Mouse (Mus musculus) kidney, embryonic 15.5 days (tissue): Measurements from ENCODE around the gene Olfr1443. TPM values are rescaled to one million over a fixed set of nuclear protein-coding genes. Genes with fewer than 3 reads are reported as not detected.
"Not testable (repeated sequence)": the region's sequence is repeated elsewhere in the genome, so short reads cannot be mapped to it uniquely, and the experiment has no call there.

Experiments
- ATAC-seq: fragments of 200-750 bp; cut with Nextera tagmentation; replicated peaks from 2 replicates; pipeline ENCODE4 v1.8.0; 2017; ENCODE audit warnings: moderate TSS enrichment; ENCODE audit not compliant: low FRiP score
- H3K27ac ChIP-seq: fragments of 300-500 bp; sonication (generic); 2 replicates; pipeline ENCODE4 v1.5.1; 2015; ENCODE audit warnings: mild to moderate bottlenecking, inconsistent platforms
- H3K27me3 ChIP-seq: fragments of 300-500 bp; sonication (generic); 2 replicates; pipeline ENCODE4 v1.6.1; 2015; ENCODE audit warnings: inconsistent platforms
- H3K36me3 ChIP-seq: fragments of 300-500 bp; sonication (generic); 2 replicates; pipeline ENCODE4 v1.6.1; 2015; ENCODE audit warnings: inconsistent platforms
- H3K4me1 ChIP-seq: fragments of 300-500 bp; sonication (generic); 2 replicates; pipeline ENCODE4 v1.6.1; 2015; ENCODE audit warnings: inconsistent platforms
- H3K4me2 ChIP-seq: fragments of 300-500 bp; sonication (generic); 2 replicates; pipeline ENCODE4 v1.6.1; 2015; ENCODE audit warnings: moderate library complexity, mild to moderate bottlenecking, inconsistent platforms
- H3K4me3 ChIP-seq: fragments of 300-500 bp; sonication (generic); replicated peaks from 2 replicates; pipeline ENCODE4 v1.5.1; 2015; ENCODE audit warnings: mild to moderate bottlenecking, inconsistent platforms
- H3K9ac ChIP-seq: fragments of 300-500 bp; sonication (generic); 2 replicates; pipeline ENCODE4 v1.6.1; 2015; ENCODE audit warnings: mild to moderate bottlenecking, inconsistent platforms
- H3K9me3 ChIP-seq: fragments of 300-500 bp; sonication (generic); replicated peaks from 2 replicates; pipeline ENCODE4 v1.6.1; 2016; ENCODE audit warnings: inconsistent platforms
- WGBS: fragments of 180-500 bp; shearing (Covaris S2); methylation state at CpG from one replicate; pipeline ENCODE4 v1.1.7; 2015; ENCODE audit warnings: mixed read lengths; 5-methylcytosine and 5-hydroxymethylcytosine counted together
- polyA plus RNA-seq: library from polyadenylated mRNA; unstranded; fragments of >200 nt; fragmentation: Nextera tagmentation; extraction: Ambion mirVana; gene quantifications from 2 replicates; pipeline ENCODE4 v1.2.1, GENCODE M21; 2015

The Olfr1443 gene
- not detected in 2 replicates for polyA plus RNA-seq

DNA sequence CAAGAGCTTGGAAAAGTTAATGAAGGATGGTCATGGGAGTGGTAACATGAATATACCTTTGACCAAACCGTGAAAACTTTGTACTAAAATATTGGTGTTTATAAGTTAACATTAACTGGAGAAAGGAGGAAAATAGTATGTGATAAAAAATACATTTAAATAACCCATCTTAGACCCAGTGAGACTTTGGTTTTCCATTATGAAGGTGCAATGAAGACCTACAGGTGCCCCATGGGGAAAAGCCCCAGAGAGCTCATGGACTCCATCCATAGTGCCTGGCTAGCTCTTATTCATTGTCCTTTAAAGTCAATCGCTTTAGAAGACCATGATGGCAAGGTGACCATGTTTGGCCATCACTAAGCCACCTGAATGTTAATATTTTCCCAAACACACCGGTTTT is at the start of gene Olfr1443:
Olfr1443 (plus strand) TSS at position 301 of the 400 bp plus-strand sequence.
- Histone ChIP-seq H3K36me3 (no peaks in the 10 kb centered on the region), H3K27ac (no peak within 1 kb of the TSS), H3K9me3 (no peaks in the 10 kb centered on the region), H3K27me3 (no peaks in the 10 kb centered on the region), H3K4me3 (no peak within 1 kb of the TSS), H3K4me2 (no peak within 1 kb of the TSS), H3K4me1 (no peaks in the 10 kb centered on the region), H3K9ac (no peak within 1 kb of the TSS)
- ATAC-seq = no peak
- 69% methylated on average over 3 of the region's 3 CpGs for WGBS

DNA sequence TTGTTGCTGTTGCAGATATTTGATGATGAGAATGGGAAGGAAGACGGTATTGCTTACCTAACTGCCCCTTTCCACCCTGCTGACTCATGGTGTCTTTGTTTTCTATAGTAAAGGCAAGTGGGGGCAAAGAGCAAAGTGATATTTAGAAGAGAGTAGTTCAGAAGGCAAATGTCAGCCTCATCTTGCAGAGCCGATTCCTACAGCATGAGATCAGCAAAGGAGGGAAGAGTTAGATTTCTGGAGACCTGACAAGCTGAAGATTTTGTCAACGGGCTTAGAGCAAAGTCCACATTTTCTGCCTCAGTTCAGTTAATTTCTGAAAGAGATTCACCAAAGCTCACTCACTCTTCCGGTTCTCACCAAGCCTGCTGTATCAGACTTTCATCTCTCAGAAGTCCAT is 44.7 kb upstream of the Olfr1443 start, which contains the start of gene Glyat:
Glyat (plus strand) TSS at position 133 of the 400 bp plus-strand sequence.
- Histone ChIP-seq H3K4me2 (no peak within 1 kb of the TSS), H3K9ac (no peak within 1 kb of the TSS), H3K36me3 (no peaks in the 10 kb centered on the region), H3K4me1 (no peaks in the 10 kb centered on the region), H3K27ac (no peak within 1 kb of the TSS), H3K4me3 (no peak within 1 kb of the TSS), H3K27me3 (no peaks in the 10 kb centered on the region), H3K9me3 (no peaks in the 10 kb centered on the region)
- whole genome bisulfite sequencing = 72% methylated on average over 4 of the region's 4 CpGs
- no peak for ATAC-seq

DNA sequence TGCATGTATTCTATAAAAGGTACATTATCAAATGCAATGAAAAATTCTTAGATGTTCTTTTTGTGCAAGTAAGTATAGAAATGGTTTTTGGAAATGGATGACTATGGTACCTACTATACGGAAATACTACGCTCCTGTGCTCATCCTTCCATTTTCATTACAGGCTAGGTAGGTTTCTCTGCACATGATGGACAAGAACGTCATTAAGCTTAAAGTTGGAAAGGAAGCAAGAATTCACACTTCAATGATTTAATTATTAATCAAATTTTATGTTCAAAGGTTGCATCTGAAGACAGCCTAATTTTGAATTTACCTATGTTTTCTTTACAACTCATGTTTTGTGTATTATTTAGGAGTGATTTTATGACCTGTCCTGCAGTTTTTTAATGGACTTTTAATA is 43.7 kb upstream of the Olfr1443 start:
- 81% methylated on average over 3 of the region's 3 CpGs for WGBS
- no peaks in the 10 kb centered on the region for H3K4me1 ChIP-seq
- H3K9me3 ChIP-seq = no peaks in the 10 kb centered on the region

DNA sequence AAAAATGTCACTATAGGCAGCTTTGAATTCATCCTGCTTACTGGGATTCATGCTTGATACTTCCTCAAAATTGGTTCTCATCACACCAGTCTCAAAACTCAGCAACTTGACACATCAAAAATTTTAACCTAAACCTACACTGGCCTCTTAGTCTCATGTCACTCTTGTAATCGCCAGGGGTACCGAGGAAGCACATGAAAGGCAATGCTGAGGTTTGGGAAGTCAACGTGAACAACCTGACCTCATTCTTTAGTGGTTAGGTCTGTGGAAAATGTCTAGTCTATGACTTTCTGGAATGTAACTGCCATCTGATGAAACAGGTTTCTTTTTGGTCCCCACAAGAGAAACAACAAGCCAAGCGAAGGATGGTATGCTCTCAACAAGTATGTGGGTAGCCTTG is 42.9 kb upstream of the Olfr1443 start:
- no peaks in the 10 kb centered on the region for H3K36me3 ChIP-seq
- WGBS = 90% methylated on average over 4 of the region's 4 CpGs
- no peaks in the 10 kb centered on the region for H3K27me3 ChIP-seq
- no peak overlapping the region for H3K9ac ChIP-seq
- no peaks in the 10 kb centered on the region for H3K4me1 ChIP-seq
- H3K9me3 ChIP-seq = no peaks in the 10 kb centered on the region
- no peak overlapping the region for H3K4me3 ChIP-seq
- ATAC-seq = no peak
- no peak overlapping the region for H3K4me2 ChIP-seq
- H3K27ac ChIP-seq = no peak overlapping the region

More for the DNA sequence above, 43.7 kb upstream of the Olfr1443 start:
- Histone ChIP-seq H3K9ac (no peak overlapping the region), H3K4me2 (no peak overlapping the region), H3K27ac (no peak overlapping the region), H3K4me3 (no peak overlapping the region), H3K27me3 (no peaks in the 10 kb centered on the region), H3K36me3 (no peaks in the 10 kb centered on the region)
- no peak for ATAC-seq

DNA sequence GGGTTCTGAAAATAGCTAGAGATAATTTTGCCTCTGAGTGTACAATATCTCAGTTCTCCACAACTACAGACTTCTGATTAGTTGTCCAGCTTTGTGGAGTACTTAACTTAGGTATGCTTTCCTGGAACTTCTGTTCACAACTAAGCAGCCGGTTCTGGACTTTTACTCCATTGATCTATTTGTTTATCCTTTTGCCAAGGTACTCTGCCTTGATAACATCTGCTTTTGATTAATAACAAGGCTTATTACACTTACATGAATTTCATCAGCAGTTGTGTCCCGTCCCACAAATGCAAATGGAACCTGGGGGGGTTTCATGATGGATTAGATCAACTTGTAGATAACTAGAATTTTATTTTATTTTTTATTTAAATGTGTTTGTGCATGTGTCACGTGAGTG is 41.0 kb upstream of the Olfr1443 start:
- H3K4me2 ChIP-seq = no peak overlapping the region
- no peak for ATAC-seq
- no peak overlapping the region for H3K4me3 ChIP-seq
- H3K9ac ChIP-seq = no peak overlapping the region
- no peak overlapping the region for H3K27ac ChIP-seq
- no peaks in the 10 kb centered on the region for H3K27me3 ChIP-seq
- WGBS = 79% methylated on average over 3 of the region's 3 CpGs
- H3K4me1 ChIP-seq = no peaks in the 10 kb centered on the region
- H3K9me3 ChIP-seq = no peaks in the 10 kb centered on the region
- no peaks in the 10 kb centered on the region for H3K36me3 ChIP-seq

DNA sequence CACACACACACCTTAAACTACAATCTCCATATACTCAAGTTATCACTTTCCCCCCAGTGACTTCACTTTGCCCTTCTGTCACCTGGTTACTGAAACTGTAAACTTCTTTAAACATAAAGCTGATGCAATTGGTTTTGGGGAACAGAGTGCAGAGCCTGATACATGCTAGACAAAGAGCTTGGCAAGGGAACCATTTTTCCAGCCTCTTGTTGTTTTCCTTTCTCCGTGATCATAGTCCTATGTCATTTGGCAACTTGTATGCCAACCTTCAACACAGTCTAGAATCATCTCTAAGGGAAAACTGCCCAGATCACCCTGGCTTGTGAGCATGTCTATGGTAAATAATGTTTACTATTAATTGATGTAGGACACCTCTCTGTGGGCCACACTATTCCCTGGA is 39.9 kb upstream of the Olfr1443 start:
- Histone ChIP-seq H3K9me3 (no peaks in the 10 kb centered on the region), H3K27ac (no peak overlapping the region), H3K36me3 (no peaks in the 10 kb centered on the region), H3K4me2 (no peak overlapping the region), H3K4me1 (no peaks in the 10 kb centered on the region), H3K4me3 (no peak overlapping the region), H3K9ac (no peak overlapping the region), H3K27me3 (no peaks in the 10 kb centered on the region)
- WGBS = 85% methylated on average over 1 of the region's 1 CpGs
- no peak for ATAC-seq

DNA sequence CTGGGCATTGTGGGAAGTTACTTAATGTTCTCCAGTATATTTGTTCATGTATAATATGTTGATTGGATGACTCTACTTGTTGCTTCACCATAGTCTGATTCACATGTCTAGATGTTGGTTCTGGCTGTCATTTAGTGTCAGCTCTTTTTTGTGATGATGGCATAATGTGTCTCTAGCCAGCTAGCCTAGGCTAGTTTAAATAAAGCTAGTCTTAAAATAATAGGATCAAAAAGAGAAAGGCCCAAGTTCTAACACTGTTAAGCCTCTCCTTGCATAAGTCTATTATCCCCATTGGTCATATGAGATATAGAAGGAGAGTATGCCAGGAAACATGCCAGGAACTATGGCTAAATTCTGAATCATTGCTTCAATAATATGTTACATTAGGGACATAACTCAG is 28.4 kb upstream of the Olfr1443 start:
- Histone ChIP-seq H3K4me2 (no peak overlapping the region), H3K27me3 (no peaks in the 10 kb centered on the region), H3K36me3 (no peaks in the 10 kb centered on the region), H3K27ac (no peak overlapping the region), H3K9me3 (no peaks in the 10 kb centered on the region), H3K4me3 (no peak overlapping the region), H3K4me1 (no peaks in the 10 kb centered on the region), H3K9ac (no peak overlapping the region)
- no peak for ATAC-seq

- 70% methylated on average over 1 of the region's 1 CpGs for WGBS
These were observed 11.8 kb upstream of the Olfr1443 start for GRCm38 (mm10) chr19:12666156-12666555.

GRCm38 (mm10) chr19:12668601-12669000 is 9.3 kb upstream of the Olfr1443 start:
- not testable (repeated sequence) for H3K4me1 ChIP-seq, H3K27me3 ChIP-seq, H3K36me3 ChIP-seq, H3K9me3 ChIP-seq, H3K9ac ChIP-seq, ATAC-seq, H3K4me2 ChIP-seq, H3K4me3 ChIP-seq, H3K27ac ChIP-seq
- WGBS = 95% methylated on average over 3 of the region's 3 CpGs

More at GRCm38 (mm10) chr19:12666156-12666555, 11.8 kb upstream of the Olfr1443 start:
- Histone ChIP-seq H3K4me2 (no peak overlapping the region), H3K4me3 (no peak overlapping the region), H3K9ac (no peak overlapping the region), H3K9me3 (peaks cover 5% of the 10 kb centered on the region; the same call in 1 of the 2 replicates), H3K4me1 (no peaks in the 10 kb centered on the region), H3K36me3 (no peaks in the 10 kb centered on the region), H3K27ac (no peak overlapping the region), H3K27me3 (no peaks in the 10 kb centered on the region)
- no peak for ATAC-seq

DNA sequence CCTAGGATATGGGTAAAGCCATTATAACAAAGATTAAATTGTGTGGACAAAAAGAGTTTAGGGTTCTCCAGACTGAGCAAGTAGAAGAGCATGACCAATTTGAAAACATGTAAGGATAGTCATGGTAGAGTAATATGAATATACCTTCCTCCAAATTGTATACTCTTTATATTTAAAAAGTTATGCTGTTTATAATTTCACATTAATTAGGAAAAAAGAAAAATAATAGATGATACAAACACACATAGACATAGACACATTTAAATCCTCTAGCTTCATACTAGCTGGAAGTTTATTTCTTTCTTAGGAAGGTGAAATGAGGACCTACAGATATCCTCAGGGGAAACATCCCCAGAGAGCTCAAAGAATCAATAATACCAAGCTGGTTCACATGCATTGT is 7.8 kb upstream of the Olfr1443 start, which contains the start of gene Olfr1442:
Olfr1442 (plus strand) TSS at position 301 of the 400 bp plus-strand sequence.
- Histone ChIP-seq H3K27me3 (no peaks in the 10 kb centered on the region), H3K9me3 (no peaks in the 10 kb centered on the region), H3K9ac (no peak within 1 kb of the TSS), H3K4me1 (no peaks in the 10 kb centered on the region), H3K27ac (no peak within 1 kb of the TSS), H3K4me3 (no peak within 1 kb of the TSS), H3K4me2 (no peak within 1 kb of the TSS), H3K36me3 (no peaks in the 10 kb centered on the region)
- ATAC-seq = no peak

- Histone ChIP-seq H3K27me3 (no peaks in the 10 kb centered on the region), H3K36me3 (no peaks in the 10 kb centered on the region), H3K27ac (no peak overlapping the region), H3K4me3 (no peak overlapping the region), H3K9me3 (no peaks in the 10 kb centered on the region), H3K9ac (no peak overlapping the region), H3K4me2 (no peak overlapping the region), H3K4me1 (no peaks in the 10 kb centered on the region)
- WGBS = 88% methylated on average over 4 of the region's 4 CpGs
- ATAC-seq = no peak
These were observed 6.9 kb upstream of the Olfr1443 start for GRCm38 (mm10) chr19:12671051-12671450.

- Histone ChIP-seq H3K36me3 (no peaks in the 10 kb centered on the region), H3K4me2 (no peak overlapping the region), H3K9me3 (no peaks in the 10 kb centered on the region), H3K4me3 (no peak overlapping the region), H3K27ac (no peak overlapping the region), H3K27me3 (no peaks in the 10 kb centered on the region), H3K4me1 (no peaks in the 10 kb centered on the region), H3K9ac (no peak overlapping the region)
- ATAC-seq = peak; percentile 54
These were observed 6.7 kb downstream of the Olfr1443 start for GRCm38 (mm10) chr19:12684638-12685037.

GRCm38 (mm10) chr19:12685231-12685630 is 7.3 kb downstream of the Olfr1443 start:
- no peaks in the 10 kb centered on the region for H3K4me1 ChIP-seq

More at GRCm38 (mm10) chr19:12685231-12685630, 7.3 kb downstream of the Olfr1443 start:
- Histone ChIP-seq H3K36me3 (no peaks in the 10 kb centered on the region), H3K4me2 (no peak overlapping the region), H3K9ac (no peak overlapping the region), H3K4me3 (no peak overlapping the region), H3K27ac (no peak overlapping the region), H3K9me3 (no peaks in the 10 kb centered on the region), H3K27me3 (no peaks in the 10 kb centered on the region)
- no peak for ATAC-seq
